Mouse (Mus musculus) liver, embryonic 12.5 days (tissue): Measurements from ENCODE around the gene Mnat1. TPM values are rescaled to one million over a fixed set of nuclear protein-coding genes. Genes with fewer than 3 reads are reported as not detected.

Source experiments
- ATAC-seq: fragments of 200-750 bp; cut with Nextera tagmentation; 2 replicates; pipeline ENCODE4 v1.8.0; 2017; ENCODE audit warnings: moderate number of reproducible peaks, mild to moderate bottlenecking, moderate library complexity
- H3K27ac ChIP-seq: fragments of 300-500 bp; sonication (generic); 2 replicates; pipeline ENCODE4 v1.5.1; 2016; ENCODE audit warnings: mild to moderate bottlenecking
- H3K27me3 ChIP-seq: fragments of 300-500 bp; sonication (generic); replicated peaks from 2 replicates; pipeline ENCODE4 v1.6.1; 2016; ENCODE audit warnings: mild to moderate bottlenecking, moderate library complexity
- H3K36me3 ChIP-seq: fragments of 300-500 bp; sonication (generic); 2 replicates; pipeline ENCODE4 v1.6.1; 2016; ENCODE audit warnings: mild to moderate bottlenecking, moderate library complexity
- H3K4me1 ChIP-seq: fragments of 300-500 bp; sonication (generic); 2 replicates; pipeline ENCODE4 v1.6.1; 2016
- H3K4me2 ChIP-seq: fragments of 300-500 bp; sonication (generic); 2 replicates; pipeline ENCODE4 v1.6.1; 2016; ENCODE audit warnings: mild to moderate bottlenecking, moderate library complexity
- H3K4me3 ChIP-seq: fragments of 300-500 bp; sonication (generic); 2 replicates; pipeline ENCODE4 v1.5.1; 2016; ENCODE audit warnings: mild to moderate bottlenecking, moderate library complexity
- H3K9ac ChIP-seq: fragments of 300-500 bp; sonication (generic); 2 replicates; pipeline ENCODE4 v1.6.1; 2016; ENCODE audit warnings: mild to moderate bottlenecking, moderate library complexity
- H3K9me3 ChIP-seq: fragments of 300-500 bp; sonication (generic); replicated peaks from 2 replicates; pipeline ENCODE4 v1.6.1; 2016; ENCODE audit warnings: mild to moderate bottlenecking, moderate library complexity
- WGBS: fragments of 180-500 bp; shearing (Covaris S2); methylation state at CpG from one replicate; pipeline ENCODE4 v1.1.7; 2016; ENCODE audit not compliant: insufficient replicate concordance; 5-methylcytosine and 5-hydroxymethylcytosine counted together
- polyA plus RNA-seq: library from polyadenylated mRNA; unstranded; fragments of >200 nt; fragmentation: Nextera tagmentation; extraction: Ambion mirVana; gene quantifications from 2 replicates; pipeline ENCODE4 v1.2.1, GENCODE M21; 2016

The Mnat1 gene
- polyA plus RNA-seq, 1 experiment from 2014 or later = 14.1 TPM

- no peaks in the 10 kb centered on the region for H3K27me3 ChIP-seq
- peaks cover 3% of the 10 kb centered on the region; the same call in 1 of the 2 replicates for H3K36me3 ChIP-seq
- H3K9me3 ChIP-seq = no peaks in the 10 kb centered on the region
- no peak overlapping the region for H3K4me3 ChIP-seq
- H3K4me2 ChIP-seq = no peak overlapping the region
- ATAC-seq = no peak
- H3K27ac ChIP-seq = no peak overlapping the region
- no peak overlapping the region for H3K9ac ChIP-seq
- no peaks in the 10 kb centered on the region for H3K4me1 ChIP-seq
Measured at GRCm38 (mm10) chr12:73294884-73295283, 171.4 kb downstream of the Mnat1 start.

GRCm38 (mm10) chr12:73295505-73296140, 172.1 kb downstream of the Mnat1 start:
- Histone ChIP-seq H3K27me3 (no peaks in the 10 kb centered on the region), H3K4me3 (no peak overlapping the region), H3K36me3 (peaks cover 3% of the 10 kb centered on the region; the same call in 1 of the 2 replicates), H3K4me2 (no peak overlapping the region), H3K9ac (no peak overlapping the region), H3K9me3 (no peaks in the 10 kb centered on the region), H3K4me1 (no peaks in the 10 kb centered on the region), H3K27ac (no peak overlapping the region)
- no peak for ATAC-seq
- 76% methylated on average over 11 of the region's 11 CpGs for WGBS

DNA sequence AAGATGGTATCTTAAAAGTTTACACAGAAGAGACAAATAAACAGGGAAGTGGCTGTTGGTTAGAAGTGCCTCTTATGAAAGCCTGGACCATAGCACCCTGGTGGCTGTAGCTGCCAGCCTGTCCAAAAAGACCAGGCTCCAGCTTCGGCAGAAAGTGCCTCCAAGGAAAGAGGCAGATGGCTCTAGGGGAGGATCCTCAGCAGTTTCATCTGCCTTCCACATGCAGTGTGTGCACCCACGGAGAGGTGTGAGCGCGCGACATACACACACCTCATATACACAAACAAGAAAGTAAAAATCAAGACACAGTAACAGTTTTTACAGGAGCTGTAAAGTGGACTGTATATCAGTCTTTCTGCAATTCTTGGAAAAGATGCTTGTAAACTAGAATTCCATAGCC, 175.1 kb downstream of the Mnat1 start:
- Histone ChIP-seq H3K9me3 (no peaks in the 10 kb centered on the region), H3K27ac (no peak overlapping the region), H3K4me2 (no peak overlapping the region), H3K4me3 (no peak overlapping the region), H3K4me1 (no peaks in the 10 kb centered on the region), H3K36me3 (peaks cover 1% of the 10 kb centered on the region; the same call in 1 of the 2 replicates), H3K27me3 (no peaks in the 10 kb centered on the region), H3K9ac (no peak overlapping the region)
- WGBS = 87% methylated on average over 5 of the region's 5 CpGs
- no peak for ATAC-seq

DNA sequence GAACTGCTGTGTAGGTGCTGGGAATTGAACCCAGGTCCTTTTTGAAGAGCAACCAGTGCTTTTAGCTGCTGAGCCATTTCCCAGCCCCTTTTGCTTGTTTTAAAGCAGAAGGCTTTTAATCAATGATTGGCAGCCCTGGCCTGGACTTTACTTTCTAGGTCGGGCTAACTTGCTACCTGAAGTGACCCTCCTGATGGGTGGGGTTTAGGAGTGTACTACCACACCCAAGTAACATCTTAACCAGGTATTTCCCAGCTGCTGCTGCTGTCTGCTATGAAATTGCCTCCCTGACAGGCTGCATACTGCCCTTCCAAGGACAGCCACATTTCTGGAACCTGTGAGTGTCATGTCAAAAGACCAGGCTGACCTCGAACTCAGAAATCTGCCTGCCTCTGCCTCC, 177.0 kb downstream of the Mnat1 start:
- Histone ChIP-seq H3K27ac (no peak overlapping the region), H3K4me3 (no peak overlapping the region), H3K27me3 (no peaks in the 10 kb centered on the region), H3K9me3 (no peaks in the 10 kb centered on the region), H3K36me3 (no peaks in the 10 kb centered on the region), H3K4me2 (no peak overlapping the region), H3K9ac (no peak overlapping the region), H3K4me1 (no peaks in the 10 kb centered on the region)
- WGBS = 69% methylated on average over 2 of the region's 2 CpGs
- no peak for ATAC-seq

DNA sequence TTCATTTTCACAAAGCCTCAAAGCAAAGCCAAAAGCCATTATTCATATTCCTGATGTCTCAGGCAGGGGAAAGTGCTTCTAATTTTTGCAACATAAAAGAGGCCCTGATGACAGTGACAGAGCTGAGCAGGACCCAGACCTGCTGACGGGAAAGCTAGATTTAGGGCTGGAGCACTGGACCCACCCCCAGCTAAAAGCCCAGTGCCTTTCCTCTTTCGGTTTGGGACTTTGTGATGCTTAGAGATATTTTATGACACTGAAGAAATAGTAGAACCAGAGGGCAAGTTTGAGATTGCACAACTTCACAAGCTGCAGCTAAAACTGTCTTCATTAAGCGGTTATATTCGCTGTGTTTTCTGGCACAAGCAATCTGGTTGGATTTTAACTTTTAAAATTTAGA, 181.1 kb downstream of the Mnat1 start:
- ATAC-seq = no peak
- H3K27ac ChIP-seq = no peak overlapping the region
- H3K4me3 ChIP-seq = no peak overlapping the region
- no peak overlapping the region for H3K9ac ChIP-seq
- H3K4me1 ChIP-seq = no peaks in the 10 kb centered on the region
- no peak overlapping the region for H3K4me2 ChIP-seq
- no peaks in the 10 kb centered on the region for H3K36me3 ChIP-seq
- H3K27me3 ChIP-seq = no peaks in the 10 kb centered on the region
- WGBS = 72% methylated on average over 4 of the region's 4 CpGs
- H3K9me3 ChIP-seq = no peaks in the 10 kb centered on the region

GRCm38 (mm10) chr12:73307750-73308149, 184.2 kb downstream of the Mnat1 start:
- Histone ChIP-seq H3K27me3 (no peaks in the 10 kb centered on the region), H3K9me3 (no peaks in the 10 kb centered on the region), H3K4me3 (no peak overlapping the region), H3K4me1 (no peaks in the 10 kb centered on the region), H3K4me2 (no peak overlapping the region), H3K36me3 (no peaks in the 10 kb centered on the region; the same call in 1 of the 2 replicates), H3K27ac (no peak overlapping the region), H3K9ac (no peak overlapping the region)
- 77% methylated on average over 4 of the region's 4 CpGs for WGBS
- ATAC-seq = no peak

GRCm38 (mm10) chr12:73308711-73309110, 185.2 kb downstream of the Mnat1 start:
- H3K4me3 ChIP-seq = no peak overlapping the region
- no peaks in the 10 kb centered on the region for H3K9me3 ChIP-seq
- H3K9ac ChIP-seq = no peak overlapping the region
- H3K27me3 ChIP-seq = no peaks in the 10 kb centered on the region
- no peaks in the 10 kb centered on the region for H3K4me1 ChIP-seq
- no peak overlapping the region for H3K4me2 ChIP-seq
- WGBS = 73% methylated on average over 2 of the region's 2 CpGs
- H3K27ac ChIP-seq = no peak overlapping the region
- H3K36me3 ChIP-seq = no peaks in the 10 kb centered on the region; the same call in 1 of the 2 replicates
- ATAC-seq = no peak

- no peak for ATAC-seq
- H3K9me3 ChIP-seq = no peaks in the 10 kb centered on the region
- H3K4me1 ChIP-seq = 0 out of 2 replicates have a peak, but pooled peaks cover 6% of the 10 kb centered on the region
- no peaks in the 10 kb centered on the region for H3K27me3 ChIP-seq
- no peak overlapping the region for H3K4me3 ChIP-seq
- WGBS = 63% methylated on average over 7 of the region's 7 CpGs
- H3K9ac ChIP-seq = no peak overlapping the region
- no peak overlapping the region for H3K4me2 ChIP-seq
- no peak overlapping the region for H3K27ac ChIP-seq
- no peaks in the 10 kb centered on the region; the same call in 1 of the 2 replicates for H3K36me3 ChIP-seq
Measured at GRCm38 (mm10) chr12:73317706-73318686, 194.5 kb downstream of the Mnat1 start.

Other genes starting within 250 kb of the Mnat1 start
- not detected in 2 replicates for gene Six6, start 183.8 kb upstream of the Mnat1 start, polyA plus RNA-seq
- 1.4 and 2.0 TPM in 2 replicates for gene 4930447C04Rik, start 182.9 kb upstream of the Mnat1 start, polyA plus RNA-seq
- 0.19 and 1.1 TPM in 2 replicates for gene Six1, start 69.8 kb upstream of the Mnat1 start, polyA plus RNA-seq
- gene Six4, start 10.3 kb upstream of the Mnat1 start, polyA plus RNA-seq = 0.18 and 0.29 TPM in 2 replicates
- gene Trmt5, start 163.0 kb downstream of the Mnat1 start, polyA plus RNA-seq = 13.1 and 13.7 TPM in 2 replicates
- 3.5 and 3.6 TPM in 2 replicates for gene Slc38a6, start 163.1 kb downstream of the Mnat1 start, polyA plus RNA-seq